Mouse (Mus musculus): Measurements from ENCODE around the gene Sorcs1. TPM values are rescaled to one million over a fixed set of nuclear protein-coding genes. Genes with fewer than 3 reads are reported as not detected.

Gene Sorcs1
- polyA plus RNA-seq, 1 experiment, result 18.2 TPM

DNA sequence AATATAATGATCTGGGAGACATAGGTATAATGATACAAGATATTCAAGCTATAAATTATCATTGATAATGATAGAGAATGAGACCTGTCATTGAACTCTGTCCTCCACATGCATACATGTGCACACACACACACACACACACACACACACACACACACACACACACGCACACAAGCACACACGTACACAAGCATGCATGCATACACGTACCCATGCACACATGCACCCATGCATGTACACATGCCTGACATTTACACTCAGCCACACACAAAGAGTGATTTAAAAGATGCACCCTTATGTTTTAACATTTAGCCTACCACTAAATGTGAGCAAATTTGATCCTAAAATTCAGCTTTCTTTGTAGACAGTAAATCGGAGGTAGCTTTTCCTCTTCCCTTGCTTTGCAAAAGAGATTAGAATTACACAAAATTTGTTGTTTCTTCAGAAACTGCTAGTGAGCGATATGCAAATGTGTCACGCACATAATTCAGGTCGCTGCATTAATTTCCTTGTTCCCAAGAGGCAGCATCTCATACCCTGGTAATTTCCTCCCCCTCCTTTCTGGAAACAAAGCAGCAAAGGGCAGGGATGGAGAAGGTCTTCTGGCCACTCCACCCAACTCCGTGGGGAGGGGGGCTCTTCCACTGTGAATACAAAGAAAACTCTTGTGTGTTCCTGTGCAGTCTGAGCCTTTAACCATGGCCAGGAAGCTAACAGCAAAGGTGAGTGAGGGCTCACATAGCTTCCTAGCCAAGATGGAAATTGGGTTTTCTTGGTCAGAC, 38.0 kb downstream of the Sorcs1 start:
- TF ChIP-seq CTCF (IDR thresholded peaks at IDR 0.05; ENCODE audit: borderline replicate concordance, extremely low read depth, insufficient read depth, insufficient read length) (no peak), POLR2A (IDR thresholded peaks at IDR 0.05; ENCODE audit: borderline replicate concordance, extremely low read depth, insufficient read depth, insufficient read length, poor library complexity, severe bottlenecking) (no peak)
- peak; percentile 43 for DNase-seq (ENCODE audit: low read depth)

DNA sequence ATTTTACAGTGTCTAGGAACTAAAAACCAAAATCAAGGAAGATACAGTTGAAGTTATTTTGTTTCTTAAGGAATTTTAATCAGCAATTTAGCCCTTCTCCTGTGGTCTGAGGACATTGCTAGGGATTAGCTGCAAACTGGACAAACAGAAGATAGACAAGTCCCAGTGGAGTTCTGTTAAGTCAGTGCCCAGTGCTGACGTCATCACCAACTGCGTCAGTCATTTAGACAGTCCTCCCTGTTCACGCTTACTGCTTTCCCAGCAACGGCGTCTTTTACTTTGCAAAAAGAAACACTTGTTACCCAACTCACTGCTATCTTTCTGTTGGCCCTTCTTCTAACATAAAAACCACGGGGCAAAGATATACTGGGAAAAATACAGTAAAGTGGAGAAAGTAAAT, 40.3 kb downstream of the Sorcs1 start:
- no peak for TF ChIP-seq POLR2A (IDR thresholded peaks at IDR 0.05; ENCODE audit: borderline replicate concordance, extremely low read depth, insufficient read depth, insufficient read length, poor library complexity, severe bottlenecking)
- TF ChIP-seq CTCF (IDR thresholded peaks at IDR 0.05; ENCODE audit: borderline replicate concordance, extremely low read depth, insufficient read depth, insufficient read length), result no peak
- no peak for DNase-seq (ENCODE audit: low read depth)

DNA sequence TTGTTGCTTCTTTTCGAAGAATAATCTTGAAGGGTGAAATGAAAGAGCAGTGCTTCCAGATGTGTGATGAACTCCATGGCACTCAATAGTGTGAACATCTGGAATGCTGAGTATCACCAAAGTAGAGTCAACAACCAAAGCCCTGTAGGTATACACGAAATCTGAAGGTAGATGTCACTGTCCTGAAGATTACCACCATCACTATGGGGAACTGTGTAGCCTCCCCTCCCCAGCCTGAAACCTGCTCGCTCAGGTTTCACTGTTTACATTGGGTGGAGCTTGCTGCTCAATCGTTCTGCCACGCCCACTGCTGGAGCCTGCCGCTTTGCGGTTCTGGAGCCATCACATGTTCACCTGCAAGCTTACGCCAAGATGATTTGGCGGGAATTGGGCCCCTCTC, 64.4 kb downstream of the Sorcs1 start:
- no peak for DNase-seq (ENCODE audit: low read depth)
- TF ChIP-seq CTCF (IDR thresholded peaks at IDR 0.05; ENCODE audit: borderline replicate concordance, extremely low read depth, insufficient read depth, insufficient read length) (no peak), POLR2A (IDR thresholded peaks at IDR 0.05; ENCODE audit: borderline replicate concordance, extremely low read depth, insufficient read depth, insufficient read length, poor library complexity, severe bottlenecking) (no peak)

DNA sequence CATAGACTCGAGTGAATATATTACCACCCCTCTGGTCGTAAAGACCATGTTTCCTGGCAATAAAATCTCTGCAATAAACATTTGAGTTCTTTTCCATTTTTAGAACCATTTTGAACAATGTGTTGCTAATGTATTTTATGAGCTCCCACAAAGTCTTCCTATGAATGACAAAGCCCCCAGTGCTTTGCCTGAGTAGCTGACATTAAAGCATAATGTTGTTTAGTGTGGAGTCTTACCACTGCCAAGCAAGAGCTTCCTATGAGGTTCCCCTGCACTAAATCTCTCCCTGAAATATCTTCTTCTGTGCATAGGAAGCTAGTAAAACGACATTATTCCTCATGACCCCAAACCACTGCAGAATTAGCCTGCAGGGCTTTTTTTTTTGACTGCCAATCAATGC, 66.8 kb downstream of the Sorcs1 start:
- no peak for TF ChIP-seq POLR2A (IDR thresholded peaks at IDR 0.05; ENCODE audit: borderline replicate concordance, extremely low read depth, insufficient read depth, insufficient read length, poor library complexity, severe bottlenecking)
- no peak for TF ChIP-seq CTCF (IDR thresholded peaks at IDR 0.05; ENCODE audit: borderline replicate concordance, extremely low read depth, insufficient read depth, insufficient read length)
- DNase-seq (ENCODE audit: low read depth), result no peak

DNA sequence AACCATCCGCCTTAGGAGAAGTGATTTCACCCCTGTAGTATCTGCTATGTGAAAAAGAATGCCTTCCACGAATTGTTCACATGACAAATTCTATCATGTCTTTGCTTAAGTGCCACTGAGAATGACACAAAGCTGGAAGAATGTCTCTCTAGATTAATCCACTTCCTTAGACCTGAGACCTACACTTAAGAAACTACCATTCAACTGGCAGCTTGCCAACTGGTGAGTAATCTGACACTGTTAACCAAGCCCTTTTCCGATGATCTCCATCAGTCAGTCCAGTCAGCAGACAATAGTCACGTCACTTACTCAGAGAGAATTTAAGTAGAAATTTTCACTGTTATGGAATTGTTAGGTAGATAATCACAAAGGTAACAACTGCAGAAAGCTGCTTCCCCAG, 74.6 kb downstream of the Sorcs1 start:
- TF ChIP-seq CTCF (IDR thresholded peaks at IDR 0.05; ENCODE audit: borderline replicate concordance, extremely low read depth, insufficient read depth, insufficient read length), result no peak
- TF ChIP-seq POLR2A (IDR thresholded peaks at IDR 0.05; ENCODE audit: borderline replicate concordance, extremely low read depth, insufficient read depth, insufficient read length, poor library complexity, severe bottlenecking), result no peak
- DNase-seq (ENCODE audit: low read depth), result peak; percentile 12

DNA sequence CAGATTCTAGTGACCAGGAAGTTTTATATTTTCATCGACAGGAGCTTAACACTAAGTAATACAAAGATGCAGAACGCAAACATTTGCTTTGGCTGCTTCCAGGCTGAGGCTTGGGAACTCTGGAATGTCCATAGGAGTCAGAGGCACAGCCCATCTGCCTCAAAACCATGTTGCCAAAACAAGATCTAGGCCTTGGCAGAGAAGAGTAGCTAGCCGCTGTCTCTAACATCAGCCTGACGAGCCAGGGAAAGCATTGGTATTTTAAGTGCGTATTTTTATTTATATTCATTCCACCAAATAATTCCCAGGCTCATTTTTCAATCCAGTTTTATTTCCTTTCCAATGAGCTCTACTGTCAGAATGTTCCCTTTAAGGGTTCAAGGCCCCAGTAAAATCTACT, 75.1 kb downstream of the Sorcs1 start:
- DNase-seq (ENCODE audit: low read depth), result no peak

GRCm38 (mm10) chr19:50597300-50597699, 81.1 kb downstream of the Sorcs1 start:
- TF ChIP-seq CTCF (IDR thresholded peaks at IDR 0.05; ENCODE audit: borderline replicate concordance, extremely low read depth, insufficient read depth, insufficient read length) (no peak), POLR2A (IDR thresholded peaks at IDR 0.05; ENCODE audit: borderline replicate concordance, extremely low read depth, insufficient read depth, insufficient read length, poor library complexity, severe bottlenecking) (no peak)

More for the DNA sequence above, 75.1 kb downstream of the Sorcs1 start:
- TF ChIP-seq CTCF (IDR thresholded peaks at IDR 0.05; ENCODE audit: borderline replicate concordance, extremely low read depth, insufficient read depth, insufficient read length) (no peak), POLR2A (IDR thresholded peaks at IDR 0.05; ENCODE audit: borderline replicate concordance, extremely low read depth, insufficient read depth, insufficient read length, poor library complexity, severe bottlenecking) (no peak)

DNA sequence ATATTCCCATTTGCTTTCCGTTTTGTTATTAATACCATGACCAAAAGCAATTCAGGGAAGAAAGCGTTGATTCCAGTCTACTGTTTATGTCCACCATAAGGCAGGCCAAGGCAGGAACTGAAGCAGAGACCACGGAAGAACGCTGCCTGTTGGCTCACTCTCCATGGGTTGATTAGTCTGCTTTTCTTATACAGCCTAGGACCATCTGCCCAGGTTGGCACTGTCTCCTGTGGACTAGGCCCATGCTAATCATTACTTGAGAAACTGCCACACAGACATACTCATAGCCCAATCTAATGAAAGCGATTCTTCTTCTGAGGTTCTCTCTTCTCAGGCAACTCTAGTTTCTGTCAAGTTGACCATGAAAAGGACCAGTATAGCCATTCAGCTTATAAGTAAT, 92.3 kb downstream of the Sorcs1 start:
- TF ChIP-seq POLR2A (IDR thresholded peaks at IDR 0.05; ENCODE audit: borderline replicate concordance, extremely low read depth, insufficient read depth, insufficient read length, poor library complexity, severe bottlenecking) (no peak), CTCF (IDR thresholded peaks at IDR 0.05; ENCODE audit: borderline replicate concordance, extremely low read depth, insufficient read depth, insufficient read length) (no peak)
- peak; percentile 57 for DNase-seq (ENCODE audit: low read depth)

More at GRCm38 (mm10) chr19:50597300-50597699, 81.1 kb downstream of the Sorcs1 start:
- DNase-seq (ENCODE audit: low read depth), result no peak

GRCm38 (mm10) chr19:50582952-50583351, 95.5 kb downstream of the Sorcs1 start:
- DNase-seq (ENCODE audit: low read depth), result no peak
- TF ChIP-seq POLR2A (IDR thresholded peaks at IDR 0.05; ENCODE audit: borderline replicate concordance, extremely low read depth, insufficient read depth, insufficient read length, poor library complexity, severe bottlenecking) (no peak), CTCF (IDR thresholded peaks at IDR 0.05; ENCODE audit: borderline replicate concordance, extremely low read depth, insufficient read depth, insufficient read length) (no peak)

DNA sequence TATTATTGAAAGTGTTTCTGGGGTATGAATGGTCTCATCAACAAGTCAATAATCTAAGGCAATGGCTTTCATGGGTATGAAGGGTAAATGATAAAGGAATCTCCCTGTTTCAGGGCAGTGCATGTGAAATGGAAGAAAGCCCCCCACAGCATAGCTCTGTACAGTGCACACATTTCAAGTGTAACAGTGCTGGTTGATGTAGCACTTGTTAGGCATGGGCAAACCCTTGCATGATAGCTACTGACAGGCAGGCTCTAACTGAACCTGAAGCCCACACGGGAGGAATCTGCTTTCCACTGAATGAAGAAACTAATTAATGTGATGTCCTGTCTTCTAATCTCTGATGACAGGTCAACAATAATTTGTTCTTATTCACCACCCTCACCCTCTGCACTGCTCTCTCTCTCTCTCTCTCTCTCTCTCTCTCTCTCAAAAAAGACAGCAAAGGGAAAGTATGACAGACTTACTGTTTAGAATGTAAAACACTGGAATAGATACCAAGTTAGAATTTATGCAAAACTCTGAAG, 108.7 kb downstream of the Sorcs1 start:
- no peak for TF ChIP-seq POLR2A (IDR thresholded peaks at IDR 0.05; ENCODE audit: borderline replicate concordance, extremely low read depth, insufficient read depth, insufficient read length, poor library complexity, severe bottlenecking)

GRCm38 (mm10) chr19:50566306-50566705, 112.1 kb downstream of the Sorcs1 start:
- TF ChIP-seq CTCF (IDR thresholded peaks at IDR 0.05; ENCODE audit: borderline replicate concordance, extremely low read depth, insufficient read depth, insufficient read length) (no peak), POLR2A (IDR thresholded peaks at IDR 0.05; ENCODE audit: borderline replicate concordance, extremely low read depth, insufficient read depth, insufficient read length, poor library complexity, severe bottlenecking) (no peak)
- no peak for DNase-seq (ENCODE audit: low read depth)

More for the DNA sequence above, 108.7 kb downstream of the Sorcs1 start:
- peak; percentile 10 for DNase-seq (ENCODE audit: low read depth)

GRCm38 (mm10) chr19:50558771-50559170, 119.7 kb downstream of the Sorcs1 start:
- DNase-seq (ENCODE audit: low read depth), result no peak
- no peak for TF ChIP-seq CTCF (IDR thresholded peaks at IDR 0.05; ENCODE audit: borderline replicate concordance, extremely low read depth, insufficient read depth, insufficient read length)
- no peak for TF ChIP-seq POLR2A (IDR thresholded peaks at IDR 0.05; ENCODE audit: borderline replicate concordance, extremely low read depth, insufficient read depth, insufficient read length, poor library complexity, severe bottlenecking)

All from brain, embryonic 14.5 days (tissue).